Mouse (Mus musculus) brain, embryonic 14.5 days (tissue): ENCODE results near the gene Pm20d1.

Experiments used
- CTCF ChIP-seq: fragments of 200-500 bp; IDR thresholded peaks from 2 replicates; pipeline ENCODE4 v1.5.1; 2012; ENCODE audit warnings: inconsistent platforms, mild to moderate bottlenecking, moderate library complexity, borderline replicate concordance; ENCODE audit not compliant: insufficient read depth, insufficient read length; ENCODE audit errors: extremely low read depth
- POLR2A ChIP-seq: fragments of 200-500 bp; IDR thresholded peaks from 2 replicates; pipeline ENCODE4 v1.6.1; 2012; ENCODE audit warnings: mild to moderate bottlenecking, inconsistent platforms, borderline replicate concordance; ENCODE audit not compliant: poor library complexity, insufficient read depth, insufficient read length, severe bottlenecking; ENCODE audit errors: extremely low read depth

- TF ChIP-seq CTCF (no peak), POLR2A (no peak)
Measured at GRCm38 (mm10) chr1:131829279-131829678, 32.1 kb downstream of the Pm20d1 start.
